In genomic region chr9:72438749-72439148, GRCm38 (mm10) we compare ENCODE assay signal across 8 mouse cellular contexts. TPM values are rescaled to one million over a fixed set of nuclear protein-coding genes. Genes with fewer than 3 reads are reported as not detected.
DNase-seq lines count a peak whose midpoint lies in the region; ATAC-seq and TF ChIP-seq lines count a peak whose summit lies in the region.

No protein-coding gene starts in this region.

- peak overlapping the region; percentile 61 for H3K9ac ChIP-seq in heart, embryonic 15.5 days
- H3K9ac ChIP-seq in ES-E14 (ENCODE audit: insufficient read depth, low read depth, low read length, poor library complexity, severe bottlenecking) = peak overlapping the region; percentile 77
- H3K9ac ChIP-seq in forebrain, embryonic 15.5 days (replicated peaks) = peak overlapping the region; percentile 64
- peak overlapping the region; percentile 72 for H3K9ac ChIP-seq in liver, embryonic 16.5 days (ENCODE audit: low read depth, low read length)

- ATAC-seq in heart, embryonic 15.5 days (replicated peaks; ENCODE audit: insufficient number of reproducible peaks, insufficient read depth, low FRiP score, low read depth) = no peak
- no peak for ATAC-seq in forebrain, embryonic 15.5 days (replicated peaks)
- ATAC-seq in liver, embryonic 16.5 days (ENCODE audit: low read depth) = no peak

- H3K27ac ChIP-seq in heart, embryonic 15.5 days = peak overlapping the region; percentile 11; the same call in 1 of the 2 replicates
- H3K27ac ChIP-seq in ES-E14 (ENCODE audit: insufficient read depth, low read depth, low read length, poor library complexity, severe bottlenecking) = no peak overlapping the region
- H3K27ac ChIP-seq in forebrain, embryonic 15.5 days (replicated peaks) = 0 out of 2 replicates have a peak overlapping the region, but pooled peaks have one; percentile 17
- peak overlapping the region; percentile 87 for H3K27ac ChIP-seq in liver, embryonic 16.5 days (ENCODE audit: low read length)

- H3K9me3 ChIP-seq in heart, embryonic 15.5 days (replicated peaks) = no peaks in the 10 kb centered on the region
- H3K9me3 ChIP-seq in ES-E14 (ENCODE audit: control insufficient read depth, insufficient read depth, low read depth, low read length) = no peaks in the 10 kb centered on the region
- H3K9me3 ChIP-seq in forebrain, embryonic 15.5 days = no peaks in the 10 kb centered on the region
- H3K9me3 ChIP-seq in liver, embryonic 16.5 days (replicated peaks; ENCODE audit: control insufficient read depth, low read length) = no peaks in the 10 kb centered on the region

- no peaks in the 10 kb centered on the region for H3K27me3 ChIP-seq in heart, embryonic 15.5 days
- no peaks in the 10 kb centered on the region for H3K27me3 ChIP-seq in forebrain, embryonic 15.5 days
- H3K27me3 ChIP-seq in liver, embryonic 16.5 days (ENCODE audit: control insufficient read depth, insufficient read depth, low read depth, low read length) = no peaks in the 10 kb centered on the region

- intact Hi-C loops in heart, postnatal 25 days (cut with DNase I) = no loop called here

- peak overlapping the region; percentile 63 for H3K4me3 ChIP-seq in heart, embryonic 15.5 days
- peak overlapping the region; percentile 67 to 89 for H3K4me3 ChIP-seq in ES-E14 (ENCODE audit: insufficient read depth in 1 of 2, low read depth in 1 of 2, low read length in 2 of 2, poor library complexity in 1 of 2, severe bottlenecking in 1 of 2)
- peak overlapping the region; percentile 66 for H3K4me3 ChIP-seq in forebrain, embryonic 15.5 days
- H3K4me3 ChIP-seq in liver, embryonic 16.5 days (ENCODE audit: low read depth, low read length) = peak overlapping the region; percentile 77

- no peaks in the 10 kb centered on the region for H3K36me3 ChIP-seq in heart, embryonic 15.5 days
- H3K36me3 ChIP-seq in ES-E14 (ENCODE audit: control insufficient read depth, insufficient read depth, low read length, poor library complexity, severe bottlenecking) = no peaks in the 10 kb centered on the region
- H3K36me3 ChIP-seq in forebrain, embryonic 15.5 days = no peaks in the 10 kb centered on the region
- H3K36me3 ChIP-seq in liver, embryonic 16.5 days (ENCODE audit: control insufficient read depth, insufficient read depth) = peaks cover 7% of the 10 kb centered on the region

- WGBS in heart, embryonic 15.5 days = 3% methylated on average over 9 of the region's 9 CpGs
- WGBS in forebrain, embryonic 15.5 days = 1% methylated on average over 9 of the region's 9 CpGs
- WGBS in liver, embryonic 16.5 days (ENCODE audit: insufficient replicate concordance) = 2% methylated on average over 9 of the region's 9 CpGs

- peak overlapping the region; percentile 92 for H3K4me2 ChIP-seq in heart, embryonic 15.5 days
- peak overlapping the region; percentile 87 for H3K4me2 ChIP-seq in forebrain, embryonic 15.5 days (replicated peaks)
- H3K4me2 ChIP-seq in liver, embryonic 16.5 days (ENCODE audit: low read depth, low read length) = peak overlapping the region; percentile 96

- in situ Hi-C loops in ES-E14 (cut with MboI; ENCODE audit: low sequenced_read_pairs in 2 of 2, unreplicated experiment in 2 of 2) = no loop called here

- H3K4me1 ChIP-seq in heart, embryonic 15.5 days (replicated peaks) = peaks cover 17% of the 10 kb centered on the region
- peaks cover 0 to 4% of the 10 kb centered on the region in 2 experiments; a peak in 1 of 4 replicates for H3K4me1 ChIP-seq in ES-E14 (ENCODE audit: control insufficient read depth in 2 of 2, insufficient read depth in 2 of 2, low read length in 2 of 2, poor library complexity in 1 of 2)
- H3K4me1 ChIP-seq in forebrain, embryonic 15.5 days = peaks cover 14% of the 10 kb centered on the region
- peaks cover 26% of the 10 kb centered on the region for H3K4me1 ChIP-seq in liver, embryonic 16.5 days (ENCODE audit: control insufficient read depth, low read depth, low read length)

- DNase-seq in heart, postnatal 25 days (ENCODE audit: low spot score) = no peak
- DNase-seq in ES-E14 (ENCODE audit: low read depth, low spot score) = no peak
- no peak for DNase-seq in adrenal gland, adult (ENCODE audit: inconsistent age in 2 of 2, low spot score in 1 of 2)
- no peak for DNase-seq in B cell, adult 2 months
- no peak for DNase-seq in ovary, postnatal 10 days (ENCODE audit: low spot score)

TF ChIP-seq in ES-E14, 5 proteins besides CTCF, POLR2A, EP300 and RAD21:
- TF ChIP-seq CHD2 (IDR thresholded peaks at IDR 0.05; ENCODE audit: low read depth, low read length) (no peak), ZNF384 (IDR thresholded peaks at IDR 0.05; ENCODE audit: low read depth, low read length) (no peak), HCFC1 (IDR thresholded peaks at IDR 0.05; ENCODE audit: borderline replicate concordance, insufficient read depth, low read length) (no peak), ZC3H11A (IDR thresholded peaks at IDR 0.05; ENCODE audit: borderline replicate concordance, low read depth, low read length) (no peak), MAFK (IDR thresholded peaks at IDR 0.05; ENCODE audit: insufficient read depth, low read depth, low read length) (no peak)

RNA-seq across cellular contexts. Expression of gene Mns1, which starts 0.9 kb away (rescaled TPM):
- 13.1 and 14.0 TPM in 2 replicates for polyA plus RNA-seq in heart, embryonic 15.5 days (2015; fragmentation: Nextera tagmentation; extraction: Ambion mirVana)
- under 1 TPM; 0.11 to 0.13 TPM for total RNA-seq in heart, postnatal 25 days (2021)
- total RNA-seq in ES-E14 (2012; rRNA removed) = 7.4 and 8.1 TPM in 2 replicates
- polyA plus RNA-seq in forebrain, embryonic 15.5 days (2015; fragmentation: Nextera tagmentation; extraction: Ambion mirVana) = 14.1 and 15.0 TPM in 2 replicates
- polyA plus RNA-seq in liver, embryonic 16.5 days (2015; fragmentation: Nextera tagmentation; extraction: Ambion mirVana) = 87.9 and 88.3 TPM in 2 replicates

RNA-seq across cellular contexts. Expression of gene Tex9, which starts 53.3 kb away (rescaled TPM):
- polyA plus RNA-seq in heart, embryonic 15.5 days (2015; fragmentation: Nextera tagmentation; extraction: Ambion mirVana) = 12.6 and 14.8 TPM in 2 replicates
- total RNA-seq in heart, postnatal 25 days (2021) = 1 to 10 TPM; 1.6 to 2.6 TPM
- 24.9 and 41.5 TPM in 2 replicates for total RNA-seq in ES-E14 (2012; rRNA removed)
- polyA plus RNA-seq in forebrain, embryonic 15.5 days (2015; fragmentation: Nextera tagmentation; extraction: Ambion mirVana) = 39.9 and 40.2 TPM in 2 replicates
- 2.4 and 3.2 TPM in 2 replicates for polyA plus RNA-seq in liver, embryonic 16.5 days (2015; fragmentation: Nextera tagmentation; extraction: Ambion mirVana)
